Mouse (Mus musculus) bone marrow, adult 2 months (tissue): ENCODE measurements at regions not wholly inside any gene's neighbourhood (a gene's known extent, or its start where the extent isn't known, plus 50 kb on each side); places are given as distances from the start of the nearest gene placed in this dataset.

Experiments
- CTCF ChIP-seq: fragments of 200-500 bp; IDR thresholded peaks from 2 replicates; pipeline ENCODE4 v1.5.1; 2011; ENCODE audit warnings: low read length, control low read depth; ENCODE audit not compliant: control insufficient read depth, insufficient read depth
- POLR2A ChIP-seq: fragments of 200-500 bp; IDR thresholded peaks from 2 replicates; pipeline ENCODE4 v1.6.1; 2011; ENCODE audit warnings: low read depth, mild to moderate bottlenecking, control low read depth, low read length, borderline replicate concordance; ENCODE audit not compliant: control insufficient read depth

GRCm38 (mm10) chr16:5444785-5445184 is 189.0 kb upstream of the Eef2kmt start:
- TF ChIP-seq POLR2A = no peak
- no peak for TF ChIP-seq CTCF
